Mouse (Mus musculus) WW6 (cell line): ENCODE results near the gene Zfp799.

Experiments used
- DNase-seq: peaks from one replicate; pipeline ENCODE4 v3.0.0-alpha.2; 2013; ENCODE audit warnings: low read depth, low spot score

The Zfp799 gene

DNA sequence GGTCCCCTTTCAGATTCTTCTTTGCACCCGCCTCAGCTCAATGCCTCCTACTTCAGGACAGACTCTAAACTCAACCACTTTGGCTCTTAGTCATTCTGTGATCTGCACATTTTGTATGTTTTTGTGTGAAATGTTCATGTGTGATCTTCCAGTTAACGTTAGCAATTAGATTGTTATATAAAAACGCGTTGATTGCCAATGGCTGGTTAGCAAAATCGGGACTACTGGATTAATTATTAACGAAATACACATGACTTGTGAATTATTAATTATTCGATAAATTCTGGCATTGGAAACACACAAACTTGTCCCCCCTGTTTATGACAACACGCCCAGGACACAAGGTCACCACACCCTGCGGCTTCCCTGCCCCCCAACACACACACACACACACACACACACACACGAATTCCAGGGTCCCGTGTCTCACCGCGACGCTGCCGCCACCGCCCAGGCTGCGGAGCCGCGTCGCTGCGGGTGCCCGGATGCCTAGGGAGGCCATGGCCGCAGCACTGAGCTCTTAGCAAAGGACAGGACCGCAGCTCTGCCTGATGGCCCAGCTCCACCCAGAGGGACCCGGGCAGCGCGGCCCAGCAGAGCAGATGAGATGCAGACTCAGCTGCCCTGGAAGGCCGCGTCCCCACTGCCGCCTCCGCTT, 42.5 kb downstream of the Zfp799 start:
- peak; percentile 7 for DNase-seq

DNA sequence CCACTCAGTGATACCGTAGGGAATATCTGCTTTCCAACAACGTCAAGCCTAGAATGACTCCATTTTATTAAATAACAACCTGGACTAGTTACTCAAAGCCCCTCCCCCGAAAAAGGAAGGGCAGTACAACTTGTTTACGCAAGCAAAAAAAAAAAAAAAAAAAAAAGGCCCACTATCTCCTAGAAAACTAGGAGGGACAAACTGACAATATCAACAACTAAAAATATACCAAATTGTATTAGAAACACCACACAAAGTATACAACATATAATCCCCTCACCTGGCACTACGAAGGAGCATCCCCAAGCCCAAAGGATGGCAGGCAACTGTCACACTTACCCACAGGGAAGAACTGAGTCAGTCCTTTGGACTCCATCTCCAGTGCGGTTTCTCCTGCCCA, 43.1 kb downstream of the Zfp799 start:
- no peak for DNase-seq

DNA sequence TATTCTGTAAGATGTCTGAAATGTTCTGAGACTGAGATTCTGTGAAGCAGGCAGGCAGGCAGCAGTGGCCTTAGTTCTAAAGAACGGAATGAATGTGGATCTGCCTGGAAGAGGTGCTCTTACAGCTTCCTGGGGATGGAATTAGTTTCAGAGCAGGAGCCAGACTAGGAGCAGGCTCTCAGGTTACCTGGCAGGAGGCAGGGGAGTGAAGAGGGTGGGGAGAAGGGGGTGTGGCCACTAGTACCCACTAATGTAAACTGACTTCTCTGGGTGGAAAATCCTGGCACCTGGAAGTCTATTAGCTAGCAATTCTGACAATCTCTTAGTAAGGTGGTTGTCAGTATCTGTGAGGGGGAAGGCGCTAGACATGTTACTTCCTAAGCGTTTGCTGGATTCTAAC, 44.4 kb downstream of the Zfp799 start:
- DNase-seq: no peak

DNA sequence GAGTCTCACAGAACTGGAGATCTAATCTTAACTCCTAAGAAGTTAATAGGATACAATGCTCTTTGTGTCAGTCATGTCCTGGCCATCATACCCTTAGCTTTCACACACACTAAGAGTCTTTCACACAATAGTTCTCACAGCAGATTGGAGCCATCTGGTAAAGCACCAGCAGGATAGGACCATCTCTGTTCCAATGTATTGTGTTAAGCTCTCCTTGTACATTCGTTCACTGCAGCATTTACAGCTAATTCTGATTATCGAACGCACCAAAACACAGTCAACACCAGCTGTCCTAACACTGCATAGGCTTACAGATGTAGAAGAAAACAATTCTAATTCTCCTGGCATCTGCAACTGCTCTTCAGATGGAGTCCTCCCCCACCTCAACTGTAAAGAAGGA, 52.5 kb downstream of the Zfp799 start:
- no peak for DNase-seq

DNA sequence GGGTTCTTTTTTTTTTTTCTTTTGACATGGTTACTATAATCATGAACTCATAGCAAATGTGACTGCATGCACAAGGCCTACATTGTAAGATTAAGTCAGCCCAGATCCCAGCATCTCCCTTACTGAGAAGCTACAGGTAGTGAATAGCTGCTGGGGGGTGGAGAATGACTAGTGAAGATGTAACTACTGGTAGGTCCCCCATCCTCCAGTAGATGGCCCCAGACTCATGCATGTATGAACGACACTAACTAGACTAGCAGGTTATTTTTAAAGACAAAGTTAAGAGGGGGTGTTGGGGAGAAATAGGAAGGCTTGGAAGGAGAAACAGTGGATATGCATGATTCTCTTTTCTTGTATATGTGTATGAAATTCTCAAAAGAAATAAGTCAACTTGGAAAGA, 58.8 kb downstream of the Zfp799 start:
- no peak for DNase-seq

DNA sequence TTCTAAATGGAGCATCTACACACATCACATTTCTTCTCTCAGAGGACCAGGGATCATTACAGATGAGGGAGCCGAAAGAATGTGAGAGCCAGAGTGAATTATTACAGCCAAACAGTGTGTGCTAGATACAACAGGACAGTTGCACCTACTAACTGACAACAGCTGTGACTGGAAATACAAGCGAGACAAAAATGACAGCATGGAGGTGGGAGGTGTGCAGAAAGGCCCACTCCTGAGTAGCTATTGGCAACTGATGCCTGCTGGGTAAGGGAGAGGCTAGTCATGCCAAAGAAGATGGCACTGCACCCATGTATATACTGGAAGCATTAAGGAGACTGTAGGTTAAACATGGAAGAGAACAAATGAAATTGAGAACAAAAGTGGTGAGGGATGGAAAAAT, 63.6 kb downstream of the Zfp799 start:
- no peak for DNase-seq
